Mouse (Mus musculus) adrenal gland, adult (tissue): Measurements from ENCODE around the gene Macrod1.

Experiments
- DNase-seq, 2 experiments: peaks; one replicate each; pipeline ENCODE4 v3.0.0; 2022 to 2023; ENCODE audit warnings: low spot score in 1 of 2; ENCODE audit not compliant: inconsistent age in 2 of 2

The Macrod1 gene

DNA sequence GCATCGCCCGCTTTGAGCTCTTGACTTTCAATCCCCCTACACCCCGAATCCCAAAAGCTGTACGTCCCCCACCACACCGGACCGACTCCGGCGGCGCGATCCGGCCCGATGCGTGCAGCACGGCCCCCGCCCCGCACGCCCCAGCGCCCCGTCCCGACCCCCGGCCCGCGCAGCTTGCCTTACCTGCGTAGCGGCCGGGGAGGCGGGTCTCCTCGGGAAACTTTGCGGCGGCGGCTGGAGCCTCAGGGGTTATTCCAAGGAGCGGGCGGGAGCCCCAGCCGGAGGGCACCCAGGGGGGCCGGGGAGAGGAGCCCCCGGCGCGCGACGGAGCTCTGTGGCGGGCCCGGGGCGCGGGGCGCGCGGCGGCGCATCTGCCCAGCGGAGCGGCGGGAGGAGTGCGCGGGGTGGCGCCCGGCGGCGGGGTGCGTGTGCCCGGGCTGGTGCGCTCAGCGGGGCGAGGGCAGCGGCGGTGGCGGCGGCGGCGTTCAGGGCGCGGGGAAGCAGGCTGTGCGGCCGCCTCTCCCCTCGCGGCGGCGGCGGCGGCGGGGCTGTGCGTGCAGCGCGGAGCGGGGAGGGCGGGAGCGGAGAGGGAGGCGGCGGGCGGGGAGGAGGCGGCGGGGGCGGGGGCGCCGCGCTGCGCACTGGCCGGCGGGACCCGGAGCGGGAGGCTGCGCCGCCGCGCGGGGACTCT, 109.0 kb downstream of the Macrod1 start:
- peak; percentile 56 to 68 for DNase-seq

DNA sequence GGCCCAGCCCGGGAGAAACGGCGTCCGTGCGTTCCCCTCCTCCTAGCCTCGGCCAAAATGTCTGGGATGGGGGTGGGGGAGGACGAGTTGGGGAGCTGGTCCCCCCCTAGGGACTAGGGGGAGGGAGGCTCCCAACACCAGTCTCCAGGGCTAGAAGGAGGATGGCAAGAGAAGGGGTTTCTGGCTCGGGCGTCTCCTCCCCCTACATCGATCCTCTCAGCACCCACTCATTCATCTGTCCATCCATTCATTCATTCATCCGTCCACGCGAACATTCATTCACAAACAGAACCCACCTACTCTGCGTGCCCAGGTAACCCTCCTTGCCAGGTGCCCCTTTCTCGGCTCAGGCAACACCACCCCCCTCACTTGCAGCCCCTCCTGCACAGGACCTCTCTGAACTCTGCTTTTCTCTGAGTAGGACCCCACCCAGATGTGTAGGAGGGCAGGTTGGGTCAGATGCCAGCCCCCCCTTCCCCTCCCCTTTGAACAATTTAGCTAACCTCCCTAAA, 109.6 kb downstream of the Macrod1 start:
- DNase-seq = no peak

DNA sequence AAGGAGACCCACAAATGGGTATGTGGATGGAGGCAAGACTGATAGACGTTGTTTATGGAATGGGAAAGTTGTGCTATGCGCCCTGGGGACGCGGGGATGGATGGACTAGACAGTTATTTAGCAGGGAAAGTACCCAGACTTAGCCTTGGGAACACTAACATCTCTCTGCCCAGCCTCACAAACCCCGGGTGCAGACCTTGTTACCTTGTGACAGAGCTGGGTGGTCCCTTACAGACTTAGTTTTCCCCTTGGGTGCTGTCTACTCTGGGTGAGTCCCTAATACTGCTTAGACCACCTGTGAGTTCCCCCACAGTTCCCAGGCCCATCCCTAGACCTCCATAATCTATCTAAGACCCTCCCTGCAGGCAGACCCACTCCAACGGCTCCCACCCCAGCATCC, 110.2 kb downstream of the Macrod1 start:
- no peak for DNase-seq

DNA sequence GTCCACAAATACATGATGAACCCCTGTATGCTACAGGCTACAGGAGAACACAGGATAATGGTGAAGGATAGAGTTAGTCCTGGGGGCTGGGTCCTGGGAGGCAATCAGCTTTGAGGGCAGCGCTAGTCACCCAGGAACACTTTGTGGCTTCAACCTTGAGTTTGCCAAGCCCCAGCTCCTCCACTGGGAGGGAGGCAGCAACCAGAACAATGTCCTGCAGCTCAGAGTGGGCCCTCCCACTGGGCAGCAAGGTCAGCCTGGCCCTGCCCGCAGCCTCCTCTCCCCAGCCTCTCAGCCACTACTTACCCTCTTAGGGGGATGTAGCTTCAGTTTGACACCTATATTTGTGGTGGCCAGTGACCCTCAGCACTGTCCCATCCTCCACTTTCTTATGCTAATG, 111.8 kb downstream of the Macrod1 start:
- DNase-seq = peak; percentile 60 to 69

DNA sequence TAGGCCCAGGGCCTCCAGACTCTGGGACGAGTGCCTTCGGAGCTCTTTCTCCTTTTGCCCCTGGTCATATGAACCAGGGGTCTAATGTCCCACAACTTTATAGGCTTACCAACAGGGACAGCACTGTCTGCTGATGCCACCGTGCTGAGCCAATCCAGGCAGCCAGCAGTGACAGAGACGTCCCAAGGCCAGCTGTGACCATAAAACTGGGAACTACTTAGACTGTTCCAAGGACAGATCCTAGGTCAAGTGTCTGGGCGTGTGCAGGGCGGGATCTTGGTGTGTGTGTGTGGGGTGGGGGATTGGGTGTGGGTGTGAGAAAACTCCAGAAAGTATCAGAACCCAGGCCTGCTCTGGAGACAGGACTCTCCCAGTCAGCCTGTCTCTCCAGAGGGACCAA, 114.3 kb downstream of the Macrod1 start:
- DNase-seq = peak; percentile 73 to 80

DNA sequence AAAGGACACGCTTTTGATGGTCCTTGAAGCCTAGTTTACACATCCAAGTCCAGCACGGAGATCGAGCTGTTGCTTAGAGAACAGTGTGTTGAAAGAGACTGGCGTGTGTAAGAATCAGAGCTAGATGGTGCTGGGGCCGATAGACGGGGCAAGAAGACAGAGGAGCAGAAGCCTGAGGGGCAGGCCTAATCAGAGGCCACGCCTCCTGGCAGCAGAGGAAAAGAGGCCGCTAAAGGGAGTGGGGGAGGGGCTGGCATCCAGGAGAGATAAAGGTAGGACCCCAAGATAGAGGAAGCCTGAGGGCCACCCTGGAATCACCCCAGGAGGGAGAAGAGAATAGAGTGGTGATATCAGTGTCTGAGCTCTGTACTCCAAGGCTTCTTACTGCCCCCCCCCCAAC, 114.8 kb downstream of the Macrod1 start:
- DNase-seq = peak; percentile 54 to 67

DNA sequence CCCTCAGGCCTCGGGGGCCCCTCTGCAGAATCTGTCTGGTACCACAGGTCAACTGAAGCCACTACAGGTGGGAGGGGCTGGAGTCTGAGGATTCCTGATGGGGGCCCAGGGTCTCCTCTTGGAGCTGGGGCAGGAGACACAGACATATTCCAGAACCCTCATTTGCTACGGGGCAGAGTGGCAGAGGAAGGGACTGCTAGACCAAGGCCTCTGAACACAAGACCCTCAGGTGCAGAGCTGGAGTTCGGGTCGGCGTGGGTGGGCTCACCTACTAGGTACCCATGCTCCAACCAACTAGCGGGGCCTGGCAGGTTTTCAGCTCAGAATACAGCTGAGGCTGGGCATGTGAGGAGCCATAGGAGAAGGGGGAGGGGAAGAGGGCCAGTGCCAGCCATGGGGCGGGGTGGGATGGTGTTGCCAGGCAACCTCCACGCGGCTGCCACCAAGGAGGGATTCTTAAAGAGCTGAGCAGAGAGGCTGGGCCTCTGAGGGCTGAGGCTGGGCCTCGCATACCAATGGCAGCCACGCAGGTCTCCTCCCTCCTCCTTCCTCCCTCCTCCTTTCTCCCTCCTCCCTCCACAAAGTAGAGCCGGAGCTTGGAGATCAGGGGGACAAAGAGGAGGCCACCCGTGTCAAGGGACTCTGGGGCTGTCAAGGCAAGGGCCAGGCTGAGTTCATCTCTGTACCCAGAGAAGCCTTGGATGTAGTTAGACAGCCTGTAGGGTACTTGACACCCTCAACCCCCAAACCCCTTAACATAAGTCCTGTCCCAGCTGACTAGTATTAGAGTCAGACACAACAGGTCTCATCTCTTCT, 115.6 kb downstream of the Macrod1 start:
- DNase-seq = no peak

DNA sequence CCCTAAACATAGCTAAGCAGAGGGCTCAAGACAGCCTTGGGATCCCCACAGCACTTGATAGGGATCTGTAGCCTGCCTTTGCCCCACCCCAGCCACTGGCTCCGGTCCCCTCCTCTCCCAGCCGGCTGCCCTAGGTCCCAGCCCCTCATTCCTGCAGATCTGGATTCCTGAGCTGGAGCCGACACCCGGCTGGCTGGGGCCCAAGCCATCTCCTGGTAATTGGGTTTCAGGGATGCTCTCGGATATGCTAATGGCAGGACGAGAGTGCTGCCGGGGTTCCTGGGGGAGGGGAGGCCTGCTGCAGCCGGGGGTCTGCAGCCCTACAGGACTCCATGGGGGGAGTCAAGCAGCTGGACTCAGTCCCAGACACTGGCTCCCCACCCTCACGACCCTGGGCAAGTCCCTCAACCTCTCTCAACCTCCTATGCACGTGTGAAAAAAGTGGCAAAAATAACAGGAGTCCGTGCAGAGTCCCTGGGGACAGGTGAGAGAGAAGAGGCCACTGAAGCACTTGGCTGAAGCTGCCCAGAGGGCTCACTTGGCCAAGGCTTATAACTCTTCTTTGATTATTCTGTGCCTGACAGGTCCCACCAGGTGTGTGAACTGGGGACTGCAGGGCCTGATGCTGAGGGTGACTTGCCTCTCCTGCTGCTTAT, 119.6 kb downstream of the Macrod1 start:
- no peak for DNase-seq

DNA sequence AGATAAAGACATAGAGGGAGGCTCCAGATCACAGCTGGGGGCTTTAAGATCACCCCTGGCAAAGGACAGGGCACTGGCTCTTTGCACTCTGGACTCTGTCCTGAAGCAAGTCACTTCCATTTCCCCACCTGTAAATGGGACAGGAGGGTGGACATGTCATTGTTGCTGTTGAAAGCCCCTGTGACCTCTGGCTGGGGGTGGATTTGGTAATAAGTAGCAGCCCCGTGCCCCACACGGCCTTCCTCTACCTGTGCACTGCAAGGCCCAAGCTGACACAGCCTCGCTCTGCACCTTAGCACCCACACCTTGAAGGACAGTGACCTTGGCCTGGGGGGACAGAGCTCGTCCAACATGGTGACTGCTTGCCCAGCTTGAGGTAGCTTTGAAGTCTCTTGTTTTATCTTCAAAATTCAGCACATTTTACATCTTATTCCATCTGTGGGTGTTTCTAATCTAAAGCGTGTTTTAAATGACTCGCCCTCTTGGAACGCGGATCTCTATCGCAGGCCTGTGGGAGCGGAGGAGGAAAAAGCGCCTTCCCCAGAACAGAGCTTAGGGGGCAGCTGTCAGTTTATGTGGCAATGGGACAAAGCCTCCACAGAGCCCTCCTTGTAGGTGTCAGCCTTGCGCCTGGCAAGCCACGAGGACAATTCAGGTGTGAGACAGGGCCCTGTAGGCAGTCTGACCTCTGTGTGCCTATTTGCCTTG, 121.3 kb downstream of the Macrod1 start:
- no peak for DNase-seq

DNA sequence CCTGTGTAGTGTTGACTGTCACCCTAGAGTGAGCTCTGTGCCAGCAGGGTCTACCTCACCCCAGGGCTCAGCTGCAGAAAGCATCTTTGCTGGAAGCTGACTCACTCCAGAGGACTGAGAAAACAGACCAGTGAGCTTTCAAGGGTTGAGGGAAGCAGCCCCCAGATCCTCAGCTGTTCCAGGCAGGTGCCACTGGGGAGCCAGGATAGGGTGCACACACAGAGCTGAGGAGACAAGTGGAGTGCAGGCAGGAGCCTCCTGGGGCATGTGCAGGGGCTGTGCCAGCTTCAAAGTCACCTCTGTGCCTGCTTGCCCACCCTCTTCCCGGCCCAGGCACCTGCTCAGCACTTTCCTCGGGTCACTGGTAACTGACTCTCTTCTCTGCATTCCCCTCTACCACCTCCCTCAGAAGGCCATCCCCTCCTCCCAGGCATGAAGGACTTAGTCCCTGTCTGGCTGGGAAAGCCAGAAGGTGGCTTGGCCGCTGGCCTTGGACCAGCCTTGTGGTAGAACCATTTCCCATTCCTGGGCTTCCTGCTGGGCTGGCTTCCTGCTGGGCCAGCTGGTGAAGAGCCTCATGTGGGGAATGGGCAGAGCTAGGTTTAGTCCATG, 122.3 kb downstream of the Macrod1 start:
- no peak for DNase-seq

DNA sequence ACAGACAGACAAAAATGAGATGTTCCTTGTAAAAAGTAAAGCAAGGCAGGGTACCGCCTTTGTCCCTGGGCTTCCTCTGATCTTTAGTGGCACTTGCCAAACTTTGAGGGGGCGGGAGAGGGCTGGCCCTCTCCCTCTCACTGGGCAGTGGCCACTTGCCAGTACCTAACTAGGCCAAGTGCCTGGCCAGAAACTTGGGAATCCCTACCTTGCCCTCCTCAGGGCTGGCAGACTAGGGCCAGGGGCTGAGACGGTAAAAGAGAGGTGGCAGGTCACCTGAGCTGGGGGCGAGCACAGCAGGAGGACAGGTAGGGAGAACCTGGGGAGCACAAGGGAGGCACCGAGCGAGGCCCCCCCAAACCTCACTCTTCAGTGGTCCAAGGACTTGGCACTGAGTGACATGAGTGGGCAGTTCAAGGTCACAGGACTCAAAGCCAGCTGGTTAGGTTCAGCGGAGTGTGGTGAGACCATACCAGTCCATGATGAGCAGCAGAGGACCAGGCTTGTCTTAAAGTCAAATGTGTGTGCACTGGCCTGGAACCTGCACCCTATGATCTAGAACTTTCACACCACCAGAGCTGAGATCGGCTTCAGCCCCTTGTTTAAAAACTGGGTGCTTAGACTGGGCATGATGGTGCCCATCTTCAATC, 124.3 kb downstream of the Macrod1 start:
- peak; percentile 50 to 77 for DNase-seq

DNA sequence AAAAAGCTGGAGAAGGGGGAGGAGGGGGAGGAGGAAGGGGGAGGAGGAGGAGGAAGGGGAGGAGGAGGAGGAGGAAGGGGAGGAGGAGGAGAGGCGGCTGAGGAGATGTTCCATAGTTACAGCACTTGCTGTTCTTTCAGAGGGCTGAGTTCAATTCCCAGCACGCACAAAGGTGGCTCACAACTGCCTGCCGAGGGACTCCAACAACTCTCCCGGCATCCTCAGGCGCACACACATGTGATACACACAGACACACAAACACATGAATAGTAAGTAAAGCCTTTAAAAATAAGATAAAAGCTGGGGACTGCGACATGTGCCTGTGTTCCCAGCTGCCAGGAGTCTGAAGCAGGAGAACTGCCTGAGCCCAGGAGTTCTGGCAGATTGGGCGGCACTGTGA, 124.9 kb downstream of the Macrod1 start:
- DNase-seq = no peak

DNA sequence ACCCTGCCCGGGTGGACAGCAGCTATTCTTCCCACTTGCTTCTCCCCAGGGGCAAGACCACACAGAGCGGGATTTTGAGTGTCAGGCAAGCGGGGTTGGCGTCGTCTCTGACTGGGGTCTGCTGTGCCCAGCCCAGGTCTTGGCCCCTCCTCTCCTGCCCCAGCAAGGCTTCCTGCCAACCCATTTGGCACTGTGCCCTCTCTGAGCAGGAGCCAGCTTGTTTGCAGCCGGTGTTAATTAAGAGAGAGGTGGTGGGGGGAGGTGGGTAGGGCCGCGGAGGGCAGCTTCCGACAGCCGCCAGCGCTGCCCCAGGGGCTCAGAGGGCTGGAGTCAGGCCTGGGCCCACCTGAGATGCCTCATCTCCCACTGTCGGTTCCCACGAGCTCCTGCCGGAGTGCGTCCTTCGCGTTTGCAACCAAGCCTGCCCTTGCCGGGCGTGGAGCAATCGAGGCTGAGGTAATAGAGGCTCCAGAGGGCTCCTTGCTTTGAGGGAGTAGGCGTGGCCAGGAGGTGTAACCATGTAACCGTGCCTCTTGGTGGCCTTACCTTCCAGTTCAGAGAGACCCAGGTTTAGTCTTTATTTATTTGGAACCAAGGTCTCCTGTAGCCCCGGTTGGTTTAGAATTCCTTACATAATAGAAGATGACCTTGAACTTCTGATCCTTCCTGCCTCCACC, 125.8 kb downstream of the Macrod1 start:
- DNase-seq = peak; percentile 71 to 90

DNA sequence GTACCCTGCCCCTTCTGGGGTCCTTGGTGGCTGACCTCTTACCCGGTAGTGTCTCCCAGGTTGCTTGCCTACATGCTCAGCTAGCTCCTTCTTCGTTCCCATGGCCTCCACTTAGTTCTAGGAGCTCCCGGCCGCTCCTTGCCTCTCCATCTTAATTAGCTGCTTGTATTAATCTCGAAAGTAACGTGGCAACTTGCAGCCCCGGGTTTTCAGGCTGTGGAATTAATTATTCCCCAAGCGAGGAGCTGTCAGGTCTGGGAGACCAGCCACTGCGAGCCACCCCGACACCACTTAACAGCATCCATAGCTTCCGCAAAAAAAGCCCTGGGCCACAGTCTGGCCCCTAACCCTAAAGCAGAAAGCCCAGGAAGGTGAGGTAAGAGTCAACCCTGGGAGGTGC, 126.8 kb downstream of the Macrod1 start:
- no peak for DNase-seq

DNA sequence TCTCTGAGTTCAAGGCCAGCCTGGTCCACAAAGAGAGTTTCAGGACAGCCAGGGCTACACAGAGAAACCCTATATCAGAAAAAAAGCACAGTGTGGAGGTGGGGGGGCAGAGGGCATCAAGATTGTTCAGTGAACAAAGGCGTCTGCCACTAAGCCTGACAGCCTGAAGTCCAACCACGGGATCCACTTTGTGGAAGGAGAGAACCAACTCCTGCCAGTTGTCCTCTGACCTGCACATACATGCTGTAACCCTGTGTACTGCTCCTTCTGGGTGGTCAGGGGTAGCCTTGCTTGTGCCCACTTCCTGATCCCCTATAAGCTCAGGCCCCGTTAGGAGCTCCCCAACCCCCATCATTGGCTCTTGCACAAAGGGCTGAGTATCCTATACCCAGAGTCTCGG, 128.4 kb downstream of the Macrod1 start:
- DNase-seq = no peak

DNA sequence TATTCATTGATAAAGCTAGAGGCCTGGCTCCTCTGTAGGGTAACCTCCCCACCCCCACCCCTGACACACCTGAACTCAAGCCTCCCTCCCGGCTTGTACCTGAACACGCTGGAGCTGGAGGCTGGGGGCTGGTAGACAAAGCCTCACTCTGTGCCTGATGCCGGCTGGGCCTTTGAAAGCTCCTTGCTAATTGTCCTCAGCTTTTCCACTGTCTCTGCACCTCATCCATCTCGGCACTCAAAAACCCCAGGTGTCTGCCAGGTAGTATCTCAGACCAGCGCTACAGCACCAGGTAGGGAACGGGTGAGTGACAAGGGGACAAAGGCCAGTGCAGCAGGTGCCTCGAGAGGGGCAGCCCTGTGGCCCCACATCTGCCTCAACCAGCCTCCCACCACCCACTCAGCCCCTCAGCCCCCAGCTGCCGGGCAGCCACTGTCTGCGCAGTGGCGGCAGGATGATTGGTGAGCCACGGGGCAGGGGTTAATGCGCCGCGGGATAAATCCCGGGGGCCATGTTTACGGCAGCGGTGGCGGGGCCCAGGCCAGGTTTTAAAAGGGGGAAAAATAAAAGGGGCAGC, 129.2 kb downstream of the Macrod1 start:
- DNase-seq = no peak

DNA sequence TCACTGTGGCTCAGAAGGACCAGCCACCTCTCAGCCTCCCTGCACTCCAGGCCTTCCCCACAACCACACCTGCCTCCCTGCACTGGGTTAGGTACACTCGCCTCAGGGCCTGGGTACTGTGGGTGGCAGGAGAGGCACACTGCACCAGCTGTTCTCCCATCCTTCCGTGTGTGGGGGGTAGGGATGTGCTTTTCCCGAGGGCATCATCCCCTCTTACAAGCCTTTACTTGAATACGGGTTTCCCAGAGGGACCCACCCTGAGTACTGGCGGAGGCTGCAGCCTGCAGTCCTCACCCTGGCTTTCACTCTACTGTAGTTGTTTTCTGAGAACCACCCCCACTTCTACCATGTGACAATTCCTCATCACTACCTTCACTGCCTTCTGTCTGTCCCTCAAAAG, 130.5 kb downstream of the Macrod1 start:
- no peak for DNase-seq

DNA sequence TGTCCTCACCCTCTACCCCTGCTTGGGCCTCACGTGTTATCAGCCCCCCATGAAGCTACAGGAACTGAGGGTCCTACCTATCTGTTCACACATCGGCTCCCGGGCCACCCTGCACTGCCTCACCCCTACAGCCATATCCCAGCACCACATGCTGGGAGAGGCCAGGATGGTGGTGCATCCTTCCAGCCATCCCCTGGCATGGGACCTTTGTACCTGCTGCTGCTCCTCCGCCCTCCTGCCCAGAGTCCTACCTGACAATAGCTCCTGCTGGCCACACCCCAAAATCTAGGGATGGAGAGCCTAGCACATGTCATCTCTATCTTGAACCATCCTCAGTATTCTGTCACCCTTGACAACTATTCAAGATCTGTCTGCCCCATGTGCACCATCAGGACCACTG, 132.4 kb downstream of the Macrod1 start:
- peak in 1 of 2 experiments; percentile 5 for DNase-seq

DNA sequence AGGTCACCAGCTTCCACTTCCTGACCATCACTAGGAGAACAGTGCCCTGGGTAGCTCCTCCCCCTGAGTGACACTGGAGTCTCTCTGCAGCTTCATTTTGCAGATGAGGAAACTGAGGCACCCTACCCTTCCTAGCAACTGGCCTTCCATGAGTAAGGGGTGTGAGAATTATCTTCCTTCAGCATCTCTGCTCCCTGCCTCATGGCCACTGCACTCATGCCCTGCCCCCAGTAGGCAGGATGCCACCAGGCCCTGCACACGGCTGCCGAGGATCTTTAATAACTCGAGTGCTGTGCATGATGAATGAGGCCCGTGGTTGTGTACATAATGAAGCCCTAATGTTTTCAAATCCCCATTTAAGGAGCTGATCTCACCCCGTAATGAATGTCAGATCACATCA, 134.4 kb downstream of the Macrod1 start:
- no peak for DNase-seq
